Mouse (Mus musculus) heart, adult 8-10 months (tissue): ENCODE measurements around the gene Olfr564. TPM values are rescaled to one million over a fixed set of nuclear protein-coding genes. Genes with fewer than 3 reads are reported as not detected.

Experiments
- DNase-seq: peaks from one replicate; pipeline ENCODE4 v3.0.0; 2022; ENCODE audit warnings: low spot score
- total RNA-seq, 4 experiments: library from RNA; stranded (reverse); gene quantifications; 2 replicates each; pipeline ENCODE4 v1.2.4; 2022

Gene Olfr564
- total RNA-seq: not detected

DNA sequence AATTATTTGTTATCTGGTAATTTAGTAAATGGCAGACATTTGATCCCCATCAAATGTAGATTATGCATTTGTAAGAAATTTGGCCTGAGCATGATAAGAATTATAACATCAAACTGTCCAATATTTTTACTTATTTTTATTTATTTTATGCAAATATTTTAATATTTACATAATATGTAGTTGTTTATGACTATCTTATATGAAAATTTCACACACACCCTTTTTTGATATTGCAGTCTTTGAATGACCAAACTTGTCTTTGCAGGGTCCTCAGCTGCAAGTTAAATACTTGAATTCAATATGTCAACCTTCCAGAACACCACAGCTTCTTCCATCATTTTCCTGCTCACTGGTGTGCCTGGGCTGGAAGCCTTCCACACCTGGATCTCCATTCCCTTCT is at the start of gene Olfr564:
Gene Olfr564, plus strand, starts transcription at position 301 of the 400 bp plus-strand sequence.
- DNase-seq: no peak

DNA sequence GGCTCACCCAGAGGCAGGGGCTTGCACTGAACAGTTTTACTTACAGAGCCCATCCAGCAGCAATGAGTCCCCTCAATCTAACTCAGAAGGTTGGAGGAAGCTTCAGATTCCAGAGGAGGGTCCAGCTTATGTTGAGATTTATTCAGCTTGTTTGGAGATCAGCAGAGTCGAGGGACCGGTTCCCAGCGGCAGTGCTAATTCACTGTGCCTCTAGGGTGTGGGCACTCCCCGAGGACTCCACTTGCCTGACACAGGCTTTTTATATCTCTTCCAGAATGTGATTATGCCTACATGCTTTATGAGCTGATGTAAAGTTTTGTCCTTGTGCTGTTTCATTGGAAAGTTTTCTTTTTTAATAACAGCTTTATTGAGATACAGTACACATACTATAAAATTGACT is 44.0 kb upstream of the Olfr564 start, which contains the start of the genes Olfr560 and Olfr78:
Gene Olfr560, minus strand, starts transcription at position 101 of the 400 bp plus-strand sequence.
Gene Olfr78, minus strand, starts transcription at position 206 of the 400 bp plus-strand sequence.
- DNase-seq: no peak

DNA sequence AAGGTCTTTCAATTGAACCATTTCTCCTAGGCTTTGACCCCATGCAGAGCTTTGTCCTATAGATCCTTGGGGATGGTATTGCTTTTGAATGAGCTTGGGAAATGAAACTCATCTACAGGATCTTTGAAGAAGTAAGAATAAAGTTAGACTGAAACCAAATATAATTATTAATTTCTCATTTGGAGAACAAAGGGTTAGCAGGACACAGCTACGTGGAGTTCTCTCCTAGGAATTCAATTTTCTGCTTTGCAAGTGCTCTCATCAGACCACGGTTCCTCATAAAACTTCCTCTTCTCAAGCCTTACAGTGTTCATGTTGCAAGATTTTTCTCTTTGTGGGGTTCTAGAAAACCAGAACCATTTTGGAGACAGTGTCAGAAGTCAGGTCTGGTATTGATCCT is 32.4 kb upstream of the Olfr564 start, which contains the start of gene Olfr561:
Gene Olfr561, plus strand, starts transcription at position 301 of the 400 bp plus-strand sequence.
- no peak for DNase-seq

Other genes starting within 250 kb of the Olfr564 start
- gene Trim21, start 238.0 kb upstream of the Olfr564 start, total RNA-seq: 1 to 10 TPM; 5.1 to 8.2 (median 6.2) TPM
- under 1 TPM in 3 of 4 experiments, not detected in 1; 0.26 to 0.41 (median 0.27) TPM for gene Olfr550, start 232.0 kb upstream of the Olfr564 start, total RNA-seq
- not detected for gene Olfr551, start 211.6 kb upstream of the Olfr564 start, total RNA-seq
- gene Olfr552, start 205.7 kb upstream of the Olfr564 start, total RNA-seq: under 1 TPM; 0.11 to 0.20 (median 0.14) TPM
- not detected for gene Olfr553, start 185.3 kb upstream of the Olfr564 start, total RNA-seq
- not detected for gene Olfr554, start 165.0 kb upstream of the Olfr564 start, total RNA-seq
- not detected for gene Olfr555, start 144.7 kb upstream of the Olfr564 start, total RNA-seq
- gene Olfr556, start 138.6 kb upstream of the Olfr564 start, total RNA-seq: not detected
- gene Trim68, start 116.2 kb upstream of the Olfr564 start, total RNA-seq: 10 to 100 TPM in 2 of 4 experiments, 1 to 10 TPM in 2; 7.1 to 12.6 (median 10.1) TPM
- not detected for gene Olfr557, start 107.6 kb upstream of the Olfr564 start, total RNA-seq
- 1 to 10 TPM; 1.7 to 2.8 (median 2.0) TPM for gene Olfr558, start 101.3 kb upstream of the Olfr564 start, total RNA-seq
- not detected for gene Olfr33, start 84.4 kb upstream of the Olfr564 start, total RNA-seq
- not detected for gene Olfr559, start 76.0 kb upstream of the Olfr564 start, total RNA-seq
- under 1 TPM in 1 of 4 experiments, not detected in 3; 0.16 TPM for gene Olfr560, start 44.1 kb upstream of the Olfr564 start, total RNA-seq
- under 1 TPM; 0.23 to 0.41 (median 0.30) TPM for gene Olfr78, start 44.0 kb upstream of the Olfr564 start, total RNA-seq
- gene Olfr561, start 32.3 kb upstream of the Olfr564 start, total RNA-seq: not detected
- gene Olfr566, start 55.3 kb downstream of the Olfr564 start, total RNA-seq: not detected
- gene Olfr568, start 73.6 kb downstream of the Olfr564 start, total RNA-seq: not detected
- gene Olfr569, start 87.4 kb downstream of the Olfr564 start, total RNA-seq: not detected
- gene Olfr570, start 91.1 kb downstream of the Olfr564 start, total RNA-seq: not detected
- gene Olfr571, start 114.1 kb downstream of the Olfr564 start, total RNA-seq: not detected
- not detected for gene Olfr572, start 120.9 kb downstream of the Olfr564 start, total RNA-seq
- not detected for gene Olfr573-ps1, start 139.1 kb downstream of the Olfr564 start, total RNA-seq
- gene Olfr574, start 145.0 kb downstream of the Olfr564 start, total RNA-seq: not detected
- gene Olfr575, start 155.3 kb downstream of the Olfr564 start, total RNA-seq: not detected
- not detected for gene Olfr576, start 159.2 kb downstream of the Olfr564 start, total RNA-seq
- not detected for gene Olfr577, start 172.5 kb downstream of the Olfr564 start, total RNA-seq
- gene Olfr578, start 185.8 kb downstream of the Olfr564 start, total RNA-seq: not detected
- gene Olfr582, start 234.5 kb downstream of the Olfr564 start, total RNA-seq: not detected
- gene Olfr583, start 247.8 kb downstream of the Olfr564 start, total RNA-seq: not detected